Mouse (Mus musculus): Measurements from ENCODE around the gene Ybx2.

GRCm38 (mm10) chr11:69938401-69938979 lies 2.9 kb downstream of the Ybx2 start:
- no peak for TF ChIP-seq CTCF (IDR thresholded peaks at IDR 0.05; ENCODE audit: control insufficient read depth, insufficient read depth, low read length)
- no peak for TF ChIP-seq POLR2A (IDR thresholded peaks at IDR 0.05; ENCODE audit: borderline replicate concordance, control insufficient read depth, low read depth, low read length)
